Mouse (Mus musculus) CH12.LX (cell line): ENCODE data around the gene Creb1. TPM values are rescaled to one million over a fixed set of nuclear protein-coding genes. Genes with fewer than 3 reads are reported as not detected.
"Not testable (repeated sequence)": the region's sequence is repeated elsewhere in the genome, so short reads cannot be mapped to it uniquely, and the experiment has no call there.

Experiments used
- DNase-seq: peaks from one replicate; pipeline ENCODE4 v3.0.0-alpha.2; 2013; ENCODE audit errors: extremely low read depth
- H3K27ac ChIP-seq: 2 replicates; pipeline ENCODE4 v1.5.1; 2012; ENCODE audit warnings: low read depth, mild to moderate bottlenecking, control low read depth, moderate library complexity; ENCODE audit not compliant: insufficient read depth
- H3K27me3 ChIP-seq: replicated peaks from 2 replicates; pipeline ENCODE3; 2012; ENCODE audit warnings: inconsistent platforms
- H3K36me3 ChIP-seq, 2 experiments: replicated peaks in 1 of 2; 2 replicates each; pipeline versions ENCODE3 to v1.6.1; 2012; ENCODE audit warnings: inconsistent platforms in 1 of 2, low read length in 1 of 2, mild to moderate bottlenecking in 1 of 2, mixed read lengths in 1 of 2, moderate library complexity in 1 of 2; ENCODE audit not compliant: control insufficient read depth in 1 of 2, insufficient read depth in 1 of 2
- H3K4me1 ChIP-seq, 2 experiments: 2 replicates each; pipeline ENCODE4 v1.6.1; 2012; ENCODE audit warnings: inconsistent platforms in 1 of 2, moderate library complexity in 1 of 2; ENCODE audit not compliant: insufficient read depth in 2 of 2, control insufficient read depth in 1 of 2
- H3K4me2 ChIP-seq: 2 replicates; pipeline ENCODE4 v1.6.1; 2012; ENCODE audit warnings: low read depth, mild to moderate bottlenecking, control low read depth; ENCODE audit not compliant: poor library complexity, insufficient read depth, severe bottlenecking
- H3K4me3 ChIP-seq, 3 experiments: fragments of 150-350 bp in 1 of 3; sonication (generic) in 1 of 3; replicated peaks in 1 of 3; 2 replicates each; pipeline versions ENCODE3 to v1.5.1; 2011 to 2012; ENCODE audit warnings: low read depth in 2 of 3, low read length in 2 of 3, mild to moderate bottlenecking in 2 of 3, moderate library complexity in 2 of 3, control low read depth in 1 of 3, improper control_type of control experiment in 1 of 3, inconsistent platforms in 1 of 3, mixed read lengths in 1 of 3; ENCODE audit not compliant: poor library complexity in 1 of 3
- H3K79me2 ChIP-seq: replicated peaks from 2 replicates; pipeline ENCODE4 v1.6.1; 2012; ENCODE audit warnings: mild to moderate bottlenecking, moderate library complexity; ENCODE audit not compliant: control insufficient read depth, poor library complexity, insufficient read depth, severe bottlenecking; ENCODE audit errors: extremely low read depth
- H3K9ac ChIP-seq: 2 replicates; pipeline ENCODE4 v1.6.1; 2012; ENCODE audit warnings: low read depth, mild to moderate bottlenecking, control low read depth, moderate library complexity; ENCODE audit not compliant: insufficient read depth
- H3K9me3 ChIP-seq: replicated peaks from 2 replicates; pipeline ENCODE3; 2012; ENCODE audit warnings: low read length, inconsistent platforms, mixed read lengths
- CHD1 ChIP-seq: IDR thresholded peaks from 2 replicates; pipeline ENCODE4 v1.6.1; 2012; ENCODE audit warnings: low read depth, low read length, improper control_type of control experiment, inconsistent platforms
- CTCF ChIP-seq, 2 experiments: IDR thresholded peaks in 1 of 2; conservative IDR thresholded peaks in 1 of 2; 2 replicates each; pipeline ENCODE4 v1.5.1; 2011 to 2012; ENCODE audit warnings: low read depth in 2 of 2, low read length in 2 of 2, improper control_type of control experiment in 1 of 2, inconsistent platforms in 1 of 2, mild to moderate bottlenecking in 1 of 2, moderate library complexity in 1 of 2
- EP300 ChIP-seq: IDR thresholded peaks from 2 replicates; pipeline ENCODE4 v1.6.1; 2011; ENCODE audit warnings: low read length, improper control_type of control experiment
- ETS1 ChIP-seq: conservative IDR thresholded peaks from 2 replicates; pipeline ENCODE4 v1.6.1; 2012; ENCODE audit warnings: low read depth, mild to moderate bottlenecking, inconsistent platforms, low read length, improper control_type of control experiment, moderate library complexity
- GABPA ChIP-seq: IDR thresholded peaks from 2 replicates; pipeline ENCODE4 v1.6.1; 2012; ENCODE audit warnings: low read depth, low read length, improper control_type of control experiment, inconsistent platforms; ENCODE audit not compliant: insufficient replicate concordance
- HCFC1 ChIP-seq: IDR thresholded peaks from 2 replicates; pipeline ENCODE4 v1.6.1; 2012; ENCODE audit warnings: low read depth, mild to moderate bottlenecking, inconsistent platforms, low read length, improper control_type of control experiment
- IRF4 ChIP-seq: IDR thresholded peaks from 2 replicates; pipeline ENCODE4 v1.6.1; 2014; ENCODE audit warnings: low read depth, mild to moderate bottlenecking, inconsistent platforms, low read length, improper control_type of control experiment
- JUN ChIP-seq: IDR thresholded peaks from 2 replicates; pipeline ENCODE4 v1.6.1; 2011; ENCODE audit warnings: low read depth, mild to moderate bottlenecking, low read length, improper control_type of control experiment, moderate library complexity; ENCODE audit not compliant: insufficient read depth
- MAFK ChIP-seq: IDR thresholded peaks from 2 replicates; pipeline ENCODE4 v1.6.1; 2011; ENCODE audit warnings: low read length, improper control_type of control experiment; ENCODE audit not compliant: insufficient replicate concordance
- NRF1 ChIP-seq: IDR thresholded peaks from 2 replicates; pipeline ENCODE4 v1.6.1; 2014; ENCODE audit warnings: low read depth, mild to moderate bottlenecking, inconsistent platforms, low read length, improper control_type of control experiment, moderate library complexity
- PAX5 ChIP-seq: IDR thresholded peaks from 2 replicates; pipeline ENCODE4 v1.6.1; 2012; ENCODE audit warnings: low read length, inconsistent platforms, mixed read lengths
- RCOR1 ChIP-seq: conservative IDR thresholded peaks from 2 replicates; pipeline ENCODE4 v1.6.1; 2012; ENCODE audit warnings: low read depth, mild to moderate bottlenecking, inconsistent platforms, low read length, improper control_type of control experiment
- SMC3 ChIP-seq: IDR thresholded peaks from 2 replicates; pipeline ENCODE4 v1.6.1; 2011; ENCODE audit warnings: low read depth, low read length, improper control_type of control experiment
- TBP ChIP-seq: conservative IDR thresholded peaks from 2 replicates; pipeline ENCODE4 v1.6.1; 2011; ENCODE audit warnings: low read depth, low read length, improper control_type of control experiment
- UBTF ChIP-seq: IDR thresholded peaks from 2 replicates; pipeline ENCODE4 v1.6.1; 2012; ENCODE audit warnings: low read depth, mild to moderate bottlenecking, inconsistent platforms, low read length, improper control_type of control experiment, moderate library complexity
- USF1 ChIP-seq: IDR thresholded peaks from 2 replicates; pipeline ENCODE4 v1.6.1; 2014; ENCODE audit warnings: low read depth, mild to moderate bottlenecking, inconsistent platforms, low read length, improper control_type of control experiment
- USF2 ChIP-seq: conservative IDR thresholded peaks from 2 replicates; pipeline ENCODE4 v1.6.1; 2011; ENCODE audit warnings: low read depth, low read length, improper control_type of control experiment
- ZKSCAN1 ChIP-seq: IDR thresholded peaks from 2 replicates; pipeline ENCODE4 v1.6.1; 2012; ENCODE audit warnings: low read depth, inconsistent platforms, low read length, improper control_type of control experiment, borderline replicate concordance
- ZNF384 ChIP-seq: IDR thresholded peaks from 2 replicates; pipeline ENCODE4 v1.6.1; 2012; ENCODE audit warnings: low read depth, low read length, improper control_type of control experiment, inconsistent platforms
- dilution Hi-C: fragments of 300-500 bp; cut with MboI; formaldehyde crosslinking; loops from 2 replicates; pipeline ENCODE4 v1.14.3; 2020; ENCODE audit warnings: low sequenced_read_pairs; ENCODE audit not compliant: extremely low pct_unique_long_range_greater_than_20kb, extremely low pct_ligation_motif_present
- in situ Hi-C: fragments of 300-500 bp; cut with MboI; formaldehyde crosslinking; loops from 3 replicates; pipeline ENCODE4 v1.14.3; 2019; ENCODE audit warnings: low sequenced_read_pairs, low pct_ligation_motif_present, low pct_unique_long_range_greater_than_20kb, mixed read lengths
- polyA plus RNA-seq: library from polyadenylated mRNA; unstranded; fragments of >175 nt; gene quantifications from 2 replicates; pipeline ENCODE4 v1.2.1, GENCODE M21; 2012; ENCODE audit warnings: low read depth; ENCODE audit not compliant: insufficient read length
- total RNA-seq, 2 experiments: library from RNA; depleted of rRNA; stranded (reverse); fragments of 300-350 nt in 1 of 2; fragments of >200 nt in 1 of 2; gene quantifications; 2 replicates each; pipeline ENCODE4 v1.2.3; 2012 to 2014

Gene Creb1
- total and polyA plus RNA-seq, 3 experiments, result 21.0 to 42.8 (median 24.2) TPM

DNA sequence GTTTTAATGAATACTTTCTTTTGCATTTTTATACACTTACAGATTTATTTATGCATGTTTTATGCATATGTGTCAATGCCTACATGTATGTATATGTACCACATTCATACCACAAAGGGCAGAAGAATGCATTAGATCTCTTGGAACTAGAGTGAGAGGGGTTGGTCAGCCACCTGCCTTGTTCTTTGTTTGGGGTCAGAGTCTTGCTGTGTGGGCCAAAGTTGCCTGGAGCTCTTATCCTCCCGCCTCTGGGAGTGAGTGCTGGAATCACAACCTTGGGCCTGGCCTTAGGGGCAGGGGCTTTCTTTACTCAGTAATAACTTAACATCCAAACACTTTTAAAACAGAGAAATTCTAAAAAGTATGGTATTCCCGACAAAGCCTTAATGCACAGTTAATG, 44.3 kb downstream of the Creb1 start:
- TF ChIP-seq ETS1 (no peak), TBP (no peak), MAFK (no peak), UBTF (no peak), GABPA (no peak), ZNF384 (no peak), IRF4 (no peak), RCOR1 (no peak), USF1 (no peak), CHD1 (no peak), PAX5 (no peak), CTCF (conservative IDR thresholded peaks at IDR 0.05 in 1 of 2, IDR thresholded peaks at IDR 0.05 in 1 of 2; ENCODE audit: low read depth in 2 of 2, low read length in 2 of 2) (no peak), EP300 (no peak), NRF1 (no peak), ZKSCAN1 (no peak), SMC3 (no peak), JUN (no peak), USF2 (no peak), HCFC1 (no peak)
- Histone ChIP-seq H3K9me3 (no peaks in the 10 kb centered on the region), H3K4me1 (peaks cover 0 to 2% of the 10 kb centered on the region in 2 experiments; a peak in 1 of 4 replicates), H3K4me3 (no peak overlapping the region), H3K4me2 (no peak overlapping the region), H3K79me2 (no peaks in the 10 kb centered on the region), H3K27ac (no peak overlapping the region), H3K9ac (no peak overlapping the region), H3K36me3 (peaks cover 43 to 70% of the 10 kb centered on the region in 2 experiments), H3K27me3 (no peaks in the 10 kb centered on the region)
- dilution Hi-C loops (no loop called here), in situ Hi-C loops (no loop called here)
- no peak for DNase-seq

DNA sequence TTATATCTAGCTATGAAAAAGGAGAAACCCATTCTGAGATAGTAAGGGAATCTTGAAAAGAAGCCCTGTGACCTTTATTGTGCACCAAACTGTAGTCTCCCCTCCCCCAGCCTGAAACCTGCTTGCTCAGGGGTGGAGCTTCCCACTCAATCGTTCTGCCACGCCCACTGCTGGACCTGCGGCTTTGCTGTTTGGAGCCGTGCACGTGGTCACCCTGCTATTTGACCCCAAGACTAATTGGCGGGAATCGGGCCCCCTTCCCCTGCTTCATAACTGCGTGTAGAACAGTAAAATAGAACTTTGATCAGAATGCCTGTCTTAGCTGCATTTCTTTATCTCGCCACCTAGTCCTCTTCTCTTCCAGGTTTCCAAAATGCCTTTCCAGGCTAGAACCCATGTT, 45.5 kb downstream of the Creb1 start:
- dilution Hi-C loops, H3K27ac ChIP-seq, H3K27me3 ChIP-seq, H3K79me2 ChIP-seq, H3K4me2 ChIP-seq, DNase-seq, H3K4me1 ChIP-seq, in situ Hi-C loops, H3K9ac ChIP-seq, H3K9me3 ChIP-seq, H3K4me3 ChIP-seq: not testable (repeated sequence)
- peaks cover 44 to 68% of the 10 kb centered on the region in 2 experiments for H3K36me3 ChIP-seq
